Mouse (Mus musculus) CD4-positive, CD25-positive, alpha-beta regulatory T cell, adult 2 months (primary cell): ENCODE data around the gene Hecw2.

Experiments used
- DNase-seq: peaks from one replicate; pipeline ENCODE4 v3.0.0-alpha.2; 2012; ENCODE audit warnings: low read depth, low spot score

The Hecw2 gene

DNA sequence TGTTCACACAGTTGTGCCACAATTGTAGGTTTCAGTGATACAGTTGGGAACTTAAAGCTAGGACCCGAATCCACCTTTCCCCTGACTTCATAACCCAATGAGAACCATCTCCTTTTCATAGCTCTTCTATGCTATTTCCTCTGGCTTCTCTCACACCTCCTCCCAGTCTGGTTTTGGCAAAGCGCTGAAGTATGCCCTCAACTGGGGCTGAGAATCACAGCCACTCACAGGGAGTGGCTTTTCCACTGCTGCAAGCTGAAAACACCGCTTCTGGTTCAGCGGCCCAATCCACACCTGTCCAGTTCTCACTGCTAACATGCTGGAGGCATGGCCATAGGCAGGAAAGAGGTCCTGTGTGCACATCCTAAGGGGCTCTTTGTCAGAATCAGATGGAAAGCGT is 300.7 kb downstream of the Hecw2 start:
- no peak for DNase-seq

DNA sequence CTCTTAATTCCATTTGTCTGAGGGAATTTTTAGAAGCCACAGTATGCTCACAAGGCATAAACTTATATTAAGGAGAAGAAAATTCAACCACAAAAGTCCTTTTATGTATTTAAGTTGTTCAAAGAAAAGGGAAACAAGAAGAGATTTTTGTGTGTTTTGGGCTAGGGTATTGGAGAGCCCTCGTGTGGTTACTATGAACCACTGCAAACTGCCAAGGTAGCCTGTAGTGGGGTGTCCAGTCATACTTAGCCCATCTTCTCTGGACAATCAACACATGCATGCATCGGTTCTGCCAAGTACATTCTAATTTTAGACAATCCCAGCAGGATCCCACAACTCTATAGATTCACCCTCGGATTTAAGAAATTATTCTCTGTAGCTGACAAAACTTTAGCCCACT is 304.6 kb downstream of the Hecw2 start:
- peak; percentile 65 for DNase-seq

DNA sequence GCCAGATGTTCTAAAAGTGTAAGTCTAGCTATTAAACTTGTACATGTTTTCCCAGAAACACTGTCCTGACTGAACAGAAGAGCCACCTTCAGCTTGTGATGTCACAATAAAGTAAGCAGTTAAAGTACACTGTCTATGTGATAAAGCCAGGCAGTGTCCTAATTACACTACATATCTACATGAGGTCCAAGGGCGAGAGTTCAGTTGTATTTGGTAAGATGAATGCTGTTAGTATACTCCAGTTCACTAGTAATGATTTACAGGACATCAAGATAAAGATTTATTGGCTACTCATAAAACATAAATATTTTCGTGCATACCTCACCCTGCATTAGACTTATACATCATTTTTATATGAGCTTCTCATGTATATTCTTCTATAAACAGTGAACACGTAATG is 305.2 kb downstream of the Hecw2 start:
- DNase-seq, result no peak

DNA sequence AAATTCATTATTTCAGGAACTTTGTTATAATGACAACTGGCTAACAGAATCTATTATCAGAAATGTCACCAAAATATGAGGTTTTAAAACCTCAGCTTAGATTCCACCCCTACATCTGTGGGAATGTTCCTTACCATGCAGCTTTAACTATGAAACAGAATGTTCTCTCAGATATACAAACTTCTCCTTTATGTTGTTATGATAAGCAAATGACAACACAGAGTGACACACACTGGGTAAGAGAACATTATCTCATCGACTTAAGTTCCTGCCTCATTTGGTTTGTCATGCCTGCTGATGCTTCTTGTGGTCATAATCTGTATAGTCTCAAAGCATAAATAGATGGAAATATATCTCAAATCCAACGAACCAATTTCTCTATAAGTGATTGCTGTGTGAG is 312.5 kb downstream of the Hecw2 start:
- peak; percentile 22 for DNase-seq

DNA sequence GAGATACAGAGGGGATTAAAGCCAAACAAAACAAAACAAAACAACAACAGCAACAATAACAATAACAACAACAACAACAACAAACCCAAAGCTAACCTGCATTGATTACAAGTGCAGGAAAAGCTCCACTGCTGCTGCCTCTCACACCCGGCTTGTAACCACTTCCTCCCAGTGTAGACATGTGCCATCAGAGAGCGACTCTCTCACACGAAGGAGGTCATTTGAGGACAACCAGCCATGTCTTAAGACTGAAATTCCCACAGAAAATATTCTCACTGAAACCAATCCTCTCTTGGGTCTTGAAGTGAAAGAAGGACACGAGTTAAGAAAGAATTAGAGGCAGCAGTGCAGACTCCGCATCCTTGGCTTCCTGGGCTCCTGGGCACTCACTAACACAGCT is 319.0 kb downstream of the Hecw2 start:
- peak; percentile 66 for DNase-seq

DNA sequence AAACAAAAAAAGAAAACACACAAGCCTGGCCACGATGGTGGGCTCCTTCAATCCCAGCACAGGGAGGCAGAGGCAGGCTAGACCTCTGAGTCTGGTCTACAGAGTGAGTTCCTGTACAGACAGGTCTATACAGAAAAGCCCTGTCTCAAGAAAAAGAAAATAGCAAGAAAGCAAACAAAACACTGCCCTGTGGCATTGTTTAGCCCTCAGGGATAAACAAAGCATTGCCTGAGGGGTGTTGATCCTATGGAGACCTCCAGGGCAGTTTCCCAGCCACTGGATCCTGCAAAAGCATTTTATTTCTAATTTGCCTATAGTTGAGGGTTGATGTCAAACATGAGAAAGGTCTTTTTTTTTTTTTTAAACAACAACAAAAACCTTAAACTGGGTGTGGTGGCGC is 327.7 kb downstream of the Hecw2 start:
- DNase-seq, result no peak

DNA sequence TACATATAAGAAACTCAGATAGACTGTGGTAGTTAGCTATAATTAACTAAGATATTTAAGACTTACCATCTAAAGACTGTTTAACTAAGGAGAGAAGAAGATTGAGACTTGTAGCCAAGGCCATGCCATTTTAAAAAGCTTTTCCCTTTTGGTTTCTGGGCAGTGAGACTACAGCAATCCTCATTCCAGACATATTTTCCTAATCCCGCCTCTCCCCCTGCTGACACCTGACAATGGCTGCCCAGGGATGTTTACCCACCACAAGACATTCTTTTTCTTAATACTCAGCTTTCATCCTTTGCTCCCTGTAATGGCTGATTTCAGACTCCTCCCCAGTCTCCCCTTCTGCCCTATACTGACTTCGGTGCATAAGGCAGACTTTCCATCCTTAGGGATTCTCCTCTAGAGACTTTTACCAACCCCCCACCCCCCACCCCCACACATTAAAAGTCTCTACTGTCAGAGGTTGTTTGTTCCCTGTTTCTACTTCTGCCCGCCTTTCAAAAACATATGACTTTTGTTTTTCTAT is 328.5 kb downstream of the Hecw2 start:
- no peak for DNase-seq

DNA sequence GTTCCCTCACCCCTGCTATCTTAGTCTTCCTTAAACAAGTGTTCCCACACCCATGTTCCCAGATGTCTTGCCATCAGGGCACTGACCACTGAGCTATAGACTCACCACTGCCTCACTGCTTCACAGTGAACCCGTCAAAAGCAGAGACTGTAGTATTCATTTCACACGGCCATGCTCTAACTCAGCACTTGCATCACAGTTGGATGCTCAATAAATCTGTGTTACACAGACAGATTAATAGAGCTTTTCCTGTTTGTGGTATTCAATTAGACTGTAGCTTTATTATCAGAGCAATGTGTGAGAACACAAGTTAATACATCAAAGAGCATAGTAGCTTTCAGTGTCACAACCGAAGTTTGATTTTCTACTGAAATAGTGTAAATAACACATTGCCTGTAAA is 330.9 kb downstream of the Hecw2 start:
- DNase-seq, result no peak

DNA sequence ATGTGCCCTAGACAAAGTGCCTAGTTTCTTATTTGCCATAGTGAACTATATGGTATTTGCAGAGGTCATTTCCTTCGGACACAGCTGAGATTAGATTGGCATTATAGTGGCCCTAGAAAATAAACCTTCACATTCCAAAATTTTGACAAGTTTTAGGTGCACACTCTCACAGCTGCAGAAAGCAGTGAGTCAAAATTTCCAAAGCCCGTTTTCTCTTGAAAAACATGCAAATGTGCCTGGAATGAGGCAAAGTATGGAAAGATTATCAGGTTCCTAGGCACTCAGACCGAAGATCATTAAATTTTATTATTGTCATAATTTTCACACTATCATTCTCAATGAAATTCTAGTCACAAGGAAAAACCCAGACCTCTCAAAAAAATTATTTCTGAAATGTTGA is 334.4 kb downstream of the Hecw2 start:
- DNase-seq, result no peak

DNA sequence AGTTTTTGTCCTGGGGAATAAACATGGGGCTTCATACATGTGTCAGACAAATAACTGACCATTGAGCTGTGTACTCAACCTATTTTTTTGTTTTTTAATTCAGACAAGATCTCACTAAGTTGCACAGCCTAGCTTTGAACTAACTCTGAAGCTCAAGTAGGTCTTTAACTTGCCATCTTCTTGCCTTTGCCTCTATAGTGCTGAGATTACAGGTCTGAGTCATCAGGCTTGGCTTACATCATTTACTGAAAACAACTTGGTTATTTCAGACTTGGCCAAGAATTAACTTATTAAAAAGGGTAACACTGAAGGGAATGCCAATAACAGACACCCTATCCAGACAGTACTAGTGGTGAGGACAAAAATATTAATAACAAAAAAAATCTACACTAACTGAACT is 335.8 kb downstream of the Hecw2 start:
- DNase-seq, result no peak

DNA sequence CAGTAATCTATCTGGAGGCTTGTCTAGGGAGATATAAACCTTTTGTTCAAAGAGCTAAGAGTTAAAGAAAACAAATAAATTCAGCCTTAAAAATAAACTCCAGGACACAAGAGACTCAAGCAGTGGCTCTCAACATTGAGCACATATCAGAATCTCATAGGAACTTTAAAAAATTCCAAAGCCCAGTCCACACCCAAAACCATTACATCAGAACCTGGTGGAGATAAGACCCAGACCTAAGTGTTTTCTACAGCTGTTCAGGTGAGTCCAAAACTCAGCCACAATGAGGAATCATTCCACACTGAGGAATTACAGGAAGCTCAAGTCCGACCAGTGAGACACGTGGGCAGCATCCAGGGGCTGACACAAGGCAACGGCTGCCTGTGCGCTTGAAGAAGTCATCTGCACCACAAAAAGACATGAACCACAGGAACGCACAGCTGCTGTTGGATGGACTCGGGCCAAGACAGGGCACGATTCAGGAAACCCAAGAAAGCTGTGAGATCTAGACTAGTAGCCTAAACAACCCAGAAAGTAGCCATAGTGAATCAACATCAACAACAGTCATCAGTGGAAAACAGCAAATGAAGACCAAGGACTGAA is 338.4 kb downstream of the Hecw2 start:
- DNase-seq, result peak; percentile 10

DNA sequence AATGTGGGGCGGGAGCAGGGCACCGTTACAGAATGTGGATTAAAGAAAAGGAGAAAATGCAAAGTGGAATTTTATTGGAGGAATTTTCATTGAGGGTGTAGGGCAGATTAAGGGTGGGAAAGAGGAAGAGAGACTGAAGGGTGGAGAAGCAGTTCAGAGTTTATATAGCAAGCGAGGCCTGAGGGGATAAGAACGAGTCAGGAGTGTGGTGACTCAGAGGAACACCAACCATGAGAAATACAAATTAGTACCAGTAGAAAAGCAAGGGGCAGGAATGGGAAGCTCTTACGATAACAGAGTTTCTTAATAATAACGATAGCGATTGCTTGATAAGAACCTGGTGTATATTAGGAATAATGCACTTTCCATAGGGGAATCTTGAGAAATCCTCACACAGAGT is 339.2 kb downstream of the Hecw2 start:
- DNase-seq, result no peak

DNA sequence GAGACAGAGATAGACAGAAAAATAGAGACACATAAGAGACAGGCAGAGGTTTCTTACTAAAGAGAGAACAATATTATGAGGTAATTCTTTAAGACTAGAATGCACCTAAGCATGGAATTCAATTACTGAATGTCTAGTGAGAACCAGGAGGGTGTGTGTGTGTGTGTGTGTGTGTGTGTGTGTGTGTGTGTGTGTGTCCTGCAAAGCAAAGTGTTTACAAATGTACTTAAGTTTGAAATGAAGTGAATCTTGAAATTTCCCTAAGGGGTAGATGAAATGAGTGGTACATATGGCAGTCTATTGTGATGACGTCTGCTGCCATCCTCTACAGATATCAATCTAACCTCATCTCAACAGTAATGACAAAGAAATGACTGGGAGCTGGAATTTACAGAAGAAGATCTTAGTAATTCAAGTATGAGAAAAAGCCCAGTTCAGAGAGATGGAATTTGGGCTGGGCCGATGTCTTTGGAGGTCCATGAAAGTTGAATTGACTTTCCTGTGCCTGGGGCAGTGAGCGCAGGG is 342.8 kb downstream of the Hecw2 start:
- DNase-seq, result peak; percentile 49

DNA sequence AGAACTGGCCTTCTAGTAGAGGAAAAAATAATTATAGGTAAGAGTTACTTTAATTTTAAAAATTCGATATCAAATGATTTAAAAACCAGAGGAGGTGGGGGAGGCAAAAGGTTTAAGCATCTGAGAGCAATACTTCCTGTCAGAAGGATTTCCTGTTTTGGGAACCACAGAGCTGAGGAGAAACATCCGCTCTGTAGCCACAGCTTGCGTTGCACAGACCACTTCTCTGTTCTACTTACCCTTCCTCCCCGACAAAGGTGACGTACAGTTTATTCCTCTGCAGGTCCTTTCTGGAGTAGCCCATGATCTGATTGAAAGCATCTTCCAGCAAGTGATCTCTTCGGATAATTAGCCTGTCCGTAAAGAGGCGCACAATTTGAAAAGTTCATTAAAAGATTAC is 343.6 kb downstream of the Hecw2 start:
- DNase-seq, result peak; percentile 87

DNA sequence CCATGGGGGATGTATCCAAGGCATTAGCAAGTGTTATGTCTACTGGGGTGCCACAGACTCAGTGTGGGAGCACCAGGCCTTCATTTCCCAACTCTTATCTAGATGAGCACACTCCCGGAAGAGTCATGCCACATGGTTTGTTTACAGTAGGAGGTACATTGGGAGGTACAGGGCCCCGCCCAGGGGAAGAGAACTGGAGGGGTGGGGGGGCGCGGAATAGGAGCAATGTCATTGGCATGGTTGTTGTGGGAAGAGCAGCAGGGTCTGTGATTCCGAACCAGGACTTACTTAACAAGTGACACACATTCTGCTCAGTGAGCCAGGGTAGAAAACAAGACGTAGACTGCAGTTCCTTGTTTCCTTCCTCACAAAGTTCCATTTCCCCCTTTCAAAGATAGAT is 344.1 kb downstream of the Hecw2 start:
- DNase-seq, result peak; percentile 55

DNA sequence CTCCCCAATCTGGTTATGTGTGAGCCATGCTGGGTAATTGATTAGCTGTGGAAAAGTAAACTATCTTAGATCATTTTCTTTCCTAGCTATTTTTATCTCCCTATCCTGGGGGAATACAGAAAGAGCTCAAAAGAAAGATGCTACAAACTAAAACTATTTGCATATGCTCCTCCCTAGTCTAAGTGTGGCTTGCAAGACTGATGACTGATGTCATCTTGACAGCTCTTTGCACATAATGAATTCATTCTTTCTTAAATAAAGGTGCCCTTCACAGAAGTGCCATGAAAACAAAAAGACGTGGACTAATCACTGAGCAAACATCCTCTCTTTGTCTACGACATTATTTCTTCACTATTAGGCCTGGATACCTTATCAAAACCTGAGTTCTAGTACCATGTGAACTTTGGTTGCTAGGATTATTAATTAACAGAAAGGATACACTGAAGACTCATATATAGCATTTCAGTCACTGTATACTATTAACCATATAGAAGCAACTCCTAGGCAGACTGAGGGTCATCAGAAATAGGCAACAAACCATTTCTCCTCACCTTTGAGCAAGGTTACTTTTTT is 348.2 kb downstream of the Hecw2 start:
- DNase-seq, result no peak

DNA sequence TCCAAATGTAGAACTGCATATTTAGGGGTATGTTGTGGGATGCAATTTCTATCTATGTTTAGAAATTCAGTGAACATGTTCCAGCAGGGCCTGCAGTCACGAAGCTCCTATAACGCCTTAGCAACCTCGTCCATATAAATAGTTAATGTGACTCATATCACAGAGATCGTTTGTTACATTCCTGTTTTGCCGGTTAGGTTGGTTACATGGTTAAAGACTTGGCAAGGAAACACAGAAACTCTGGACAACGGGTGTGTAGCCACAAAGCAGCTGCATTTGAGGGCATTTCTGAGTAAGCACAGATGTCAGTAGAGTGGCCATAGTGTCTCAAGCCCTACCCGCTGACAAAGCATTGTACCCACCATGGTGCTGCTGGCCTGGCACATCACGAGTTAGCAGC is 349.1 kb downstream of the Hecw2 start:
- no peak for DNase-seq

DNA sequence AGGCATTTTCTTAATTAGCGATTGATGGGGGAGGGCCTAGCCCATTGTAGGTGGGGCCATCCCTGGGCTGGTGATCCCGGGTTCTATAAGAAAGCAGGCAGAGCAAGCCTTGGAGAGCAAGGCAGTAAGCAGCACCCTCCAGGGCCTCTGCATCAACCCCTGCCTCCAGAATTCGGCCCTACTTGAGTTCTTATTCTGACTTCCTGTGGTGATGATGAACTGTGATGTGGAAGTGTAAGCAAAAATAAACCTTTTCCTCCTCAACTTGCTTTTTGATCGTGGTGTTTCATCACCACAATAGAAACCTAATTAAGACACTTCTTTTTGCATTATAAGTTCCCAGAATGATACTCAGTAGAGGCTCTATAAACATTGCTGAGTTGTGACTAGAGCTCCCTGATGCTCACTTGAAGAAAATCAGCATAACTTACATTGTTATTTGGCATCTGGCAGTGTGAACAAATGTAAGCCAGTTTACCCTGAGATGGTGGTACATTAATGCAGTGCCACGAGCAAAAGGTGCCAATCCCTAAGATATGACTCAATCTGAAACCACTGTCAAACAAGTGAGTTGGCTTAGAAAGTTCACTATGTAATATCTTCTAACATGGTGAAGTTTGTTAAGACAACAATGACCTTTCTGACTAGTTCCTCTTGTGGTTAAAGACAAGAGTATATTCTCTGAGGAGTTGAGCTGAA is 349.9 kb downstream of the Hecw2 start:
- peak; percentile 60 for DNase-seq

DNA sequence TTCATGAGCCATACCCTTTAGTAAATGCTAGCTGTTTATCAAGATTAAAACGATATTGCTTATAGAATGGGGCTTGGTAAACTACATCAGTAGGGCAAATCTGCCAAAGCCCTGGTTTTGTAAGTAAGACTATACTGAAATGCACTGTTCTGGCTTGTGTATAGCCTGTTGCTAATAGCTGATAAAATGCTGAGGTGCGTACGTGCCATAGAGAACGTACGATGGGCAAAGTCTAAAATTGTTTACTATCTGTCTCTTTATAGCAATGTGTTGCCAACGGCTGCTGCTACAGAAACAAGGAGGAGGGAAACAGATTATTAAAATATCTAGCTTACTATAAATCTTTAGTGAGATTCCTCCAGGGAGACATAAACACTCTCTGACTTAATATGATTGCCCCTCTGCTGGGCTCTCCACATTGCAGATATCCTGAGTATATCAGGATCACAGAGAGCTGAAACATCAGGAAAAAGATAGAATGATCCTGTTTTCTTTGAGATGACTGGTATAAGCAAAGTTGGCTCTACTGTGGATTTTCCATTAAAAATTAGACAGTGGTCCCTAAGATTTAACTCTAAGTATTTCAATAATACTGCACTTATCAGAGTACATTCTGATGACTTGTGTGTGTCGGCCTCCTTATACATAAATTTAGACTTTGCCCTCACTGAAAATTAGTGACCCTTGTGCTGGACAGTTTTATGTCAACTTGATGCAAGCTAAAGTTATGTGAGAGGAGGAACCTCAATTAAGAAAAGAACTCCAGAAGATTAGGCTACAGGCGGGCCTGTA is 350.6 kb downstream of the Hecw2 start:
- no peak for DNase-seq

DNA sequence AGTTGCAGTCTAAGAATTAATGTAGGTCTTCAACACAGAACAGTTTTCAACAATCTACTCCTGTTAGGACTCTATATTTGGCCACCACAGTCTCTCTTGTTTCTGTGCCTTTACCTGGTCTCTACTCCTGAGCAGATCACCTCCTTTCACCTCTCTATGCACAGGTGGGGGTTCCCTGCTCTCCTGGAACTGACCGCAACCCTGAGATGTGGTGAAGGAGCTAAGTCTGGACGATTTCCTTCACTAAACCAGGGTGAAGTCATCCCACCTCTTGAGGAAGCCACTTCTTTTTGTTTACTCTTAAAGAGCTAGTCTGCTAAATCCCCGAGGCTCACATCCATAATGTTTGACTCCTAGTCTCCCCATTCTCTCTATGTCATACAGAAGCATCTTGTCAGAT is 351.9 kb downstream of the Hecw2 start:
- DNase-seq, result peak; percentile 29

DNA sequence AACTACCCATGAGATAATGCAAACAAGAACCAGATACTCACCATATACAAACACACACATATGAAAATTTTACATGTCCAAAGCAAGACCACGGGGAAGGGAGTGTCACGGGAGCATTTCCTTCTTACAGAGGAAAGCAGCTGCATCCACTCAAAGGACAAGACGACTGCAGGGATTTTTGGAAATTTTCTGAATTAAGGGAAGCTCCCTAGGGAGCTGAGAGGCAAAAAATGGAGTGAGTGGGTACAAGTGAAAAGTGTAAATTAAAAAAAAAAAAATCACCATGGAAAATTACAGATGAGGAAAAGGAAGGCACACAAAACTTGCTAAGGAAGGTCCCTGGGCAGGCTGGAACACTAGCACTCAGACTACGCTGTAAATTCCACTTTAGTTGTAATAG is 353.9 kb downstream of the Hecw2 start:
- DNase-seq, result no peak

DNA sequence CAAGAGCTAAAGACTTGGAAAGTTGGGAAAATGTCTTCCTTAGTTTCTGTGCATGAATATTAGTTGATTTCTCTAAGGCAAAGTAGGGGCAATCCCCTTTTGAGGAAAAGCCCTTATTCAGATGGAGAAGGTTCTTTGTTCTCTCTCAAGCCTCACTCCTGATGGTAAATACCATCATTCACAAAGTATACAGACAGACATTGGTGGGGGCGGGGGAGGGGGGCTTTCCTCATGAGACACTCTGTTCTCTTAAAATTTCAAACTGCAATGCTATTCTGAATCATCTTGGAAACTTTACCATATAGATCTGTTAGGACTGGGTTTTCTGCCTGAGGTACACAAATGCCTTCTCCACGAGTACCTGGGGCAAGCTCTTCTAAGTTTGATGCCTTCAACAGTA is 355.6 kb downstream of the Hecw2 start:
- DNase-seq, result no peak
